Mouse (Mus musculus): Measurements from ENCODE around the gene Ctsc.

The Ctsc gene

DNA sequence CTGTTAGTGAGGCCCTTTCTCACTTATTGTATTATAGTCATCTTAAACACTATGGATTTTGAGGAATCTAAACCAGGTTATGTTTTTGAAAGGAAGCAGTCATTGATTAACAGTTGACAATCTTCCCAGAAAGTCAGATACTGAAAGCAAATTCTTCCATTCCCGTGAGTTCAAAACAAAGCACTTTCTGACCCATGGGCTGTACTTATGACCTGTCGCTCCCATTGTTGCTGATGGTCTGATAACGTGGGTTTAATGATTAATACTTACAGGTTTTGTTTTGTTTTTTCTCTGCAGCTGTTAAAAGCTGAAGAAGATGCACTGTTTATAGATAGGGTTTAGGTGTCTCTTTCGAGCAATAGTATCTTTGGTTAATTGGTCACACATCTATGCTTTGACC is 27.9 kb downstream of the Ctsc start:
- no peak for DNase-seq

DNA sequence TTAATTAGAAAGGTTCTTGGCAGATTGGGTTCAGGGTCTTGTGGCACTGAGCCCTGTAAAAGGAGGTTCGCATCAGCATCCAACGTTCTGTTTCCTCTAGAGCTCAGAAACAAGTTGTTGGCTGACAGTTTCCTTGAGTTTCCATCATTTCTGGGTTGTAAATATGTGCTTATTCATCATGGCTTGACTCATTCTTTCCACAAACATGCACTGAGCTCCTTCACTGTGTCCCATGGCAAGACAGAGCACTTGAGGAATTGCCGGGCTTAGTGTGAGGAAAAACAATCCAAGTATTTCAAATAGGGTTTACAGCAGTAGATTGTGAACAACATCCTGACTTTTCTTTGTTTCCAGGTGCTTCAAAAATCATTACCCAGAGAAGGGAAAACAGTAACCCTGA is 28.8 kb downstream of the Ctsc start:
- DNase-seq, result no peak

DNA sequence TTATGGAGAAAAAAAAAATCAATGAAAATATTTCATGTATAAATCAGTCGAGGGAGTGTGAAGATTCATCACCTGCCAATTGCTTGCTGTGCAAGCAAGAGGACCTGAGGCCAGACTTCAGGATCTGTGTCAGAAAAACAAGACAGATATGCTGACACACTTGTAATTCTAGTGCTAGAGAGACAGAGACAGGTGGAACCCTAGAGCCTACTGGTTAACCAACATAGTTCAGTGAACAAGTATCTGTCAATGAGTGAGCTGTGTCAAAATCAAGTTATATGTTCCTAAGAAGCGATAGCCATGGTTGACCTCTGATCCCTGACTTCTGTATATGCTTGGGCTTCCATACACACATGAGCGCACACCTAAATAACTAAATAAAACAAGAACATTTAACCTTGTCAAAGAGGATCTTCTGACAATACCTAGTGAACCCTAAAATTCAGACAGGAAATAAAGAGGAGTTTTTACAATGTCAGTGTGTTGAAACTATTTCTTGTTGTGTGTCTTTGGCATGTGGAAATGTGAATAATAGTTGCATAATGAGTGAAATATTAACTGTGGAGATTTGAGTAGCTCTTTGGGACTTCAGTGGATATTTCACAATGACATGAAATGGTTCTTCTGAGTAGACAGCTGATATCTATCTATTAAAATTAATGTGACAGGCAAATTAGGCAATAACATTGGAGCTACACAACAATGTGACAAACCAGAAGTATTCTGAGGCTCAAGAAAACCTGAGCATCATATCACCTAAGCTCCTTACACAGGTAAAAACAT is 32.7 kb downstream of the Ctsc start:
- no peak for DNase-seq

- DNase-seq, result no peak
Observed at GRCm38 (mm10) chr7:88316408-88316807, 38.5 kb downstream of the Ctsc start.

DNA sequence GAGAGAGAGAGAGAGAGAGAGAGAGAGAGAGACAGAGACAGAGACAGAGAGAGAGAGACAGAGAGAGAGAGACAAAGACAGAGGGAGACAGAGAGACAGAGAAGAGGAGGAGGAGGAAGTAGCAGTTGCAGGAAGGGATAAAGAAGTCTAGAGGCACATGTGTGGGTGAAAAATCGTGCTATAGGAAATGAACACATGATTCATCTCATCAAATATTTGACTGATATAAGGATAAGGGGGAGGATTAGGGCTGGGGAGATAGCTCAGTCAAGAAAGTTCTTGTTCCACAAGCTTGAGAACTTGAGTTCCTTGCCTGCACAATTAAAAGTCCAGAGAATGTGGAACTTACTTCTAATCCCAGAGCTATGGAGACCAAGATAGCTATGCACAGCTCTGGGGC is 40.6 kb downstream of the Ctsc start:
- no peak for DNase-seq

DNA sequence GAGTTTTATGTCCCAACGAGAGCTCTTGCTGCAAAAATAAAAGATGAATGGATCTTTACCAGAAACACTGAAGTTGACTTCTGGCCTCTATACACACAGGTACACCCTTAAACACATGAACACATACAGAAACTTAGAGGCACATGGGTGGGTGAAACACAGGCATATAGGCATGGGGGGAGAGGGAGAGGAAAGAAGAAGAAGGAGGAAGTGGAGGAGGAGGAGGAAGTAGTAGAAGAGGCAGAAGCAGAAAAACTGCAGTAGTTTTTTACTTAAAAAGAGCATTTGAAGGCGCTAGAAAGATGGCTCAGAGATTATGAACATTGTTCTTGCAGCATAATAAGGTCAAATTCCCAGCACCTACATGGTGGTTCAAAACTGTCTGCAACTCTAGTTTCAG is 41.0 kb downstream of the Ctsc start:
- DNase-seq, result no peak

GRCm38 (mm10) chr7:88319414-88320140 is 41.7 kb downstream of the Ctsc start:
- no peak for DNase-seq

DNA sequence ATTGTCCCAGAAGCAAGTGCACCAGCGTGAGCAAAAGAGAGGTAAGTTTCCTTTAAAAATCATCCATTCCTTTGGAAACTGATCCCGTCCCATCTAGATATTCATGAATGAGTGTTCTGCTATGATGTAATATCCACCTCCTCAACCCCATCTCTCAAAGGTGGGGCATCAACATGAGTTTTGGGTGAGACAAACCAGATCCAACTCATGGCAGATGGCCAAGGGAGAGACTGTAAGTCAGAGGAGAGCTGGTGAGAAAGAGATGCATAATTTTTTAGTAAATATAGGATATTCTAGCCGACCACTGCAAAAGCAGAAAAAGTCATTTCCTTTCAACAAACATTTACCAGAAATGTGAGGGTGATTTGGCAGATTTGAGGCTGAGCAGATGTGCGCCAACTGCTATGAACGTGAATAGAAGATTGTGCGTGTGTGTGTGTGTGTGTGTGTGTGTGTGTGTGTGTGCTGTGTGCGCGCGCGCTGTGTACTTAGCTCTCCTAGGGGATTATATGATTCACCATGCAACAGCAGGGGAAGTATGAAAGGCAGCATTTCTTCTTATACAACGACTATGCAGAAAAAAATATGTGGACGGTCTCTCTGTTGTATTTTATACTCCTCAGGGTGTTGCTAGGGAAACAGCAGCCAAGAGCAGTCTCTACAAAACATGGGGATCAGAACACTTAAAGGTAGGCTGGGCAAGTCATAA is 42.9 kb downstream of the Ctsc start:
- DNase-seq, result no peak

GRCm38 (mm10) chr7:88322431-88322830 is 44.5 kb downstream of the Ctsc start:
- no peak for DNase-seq

- no peak for DNase-seq
Observed at GRCm38 (mm10) chr7:88327495-88327894, 49.6 kb downstream of the Ctsc start.

DNA sequence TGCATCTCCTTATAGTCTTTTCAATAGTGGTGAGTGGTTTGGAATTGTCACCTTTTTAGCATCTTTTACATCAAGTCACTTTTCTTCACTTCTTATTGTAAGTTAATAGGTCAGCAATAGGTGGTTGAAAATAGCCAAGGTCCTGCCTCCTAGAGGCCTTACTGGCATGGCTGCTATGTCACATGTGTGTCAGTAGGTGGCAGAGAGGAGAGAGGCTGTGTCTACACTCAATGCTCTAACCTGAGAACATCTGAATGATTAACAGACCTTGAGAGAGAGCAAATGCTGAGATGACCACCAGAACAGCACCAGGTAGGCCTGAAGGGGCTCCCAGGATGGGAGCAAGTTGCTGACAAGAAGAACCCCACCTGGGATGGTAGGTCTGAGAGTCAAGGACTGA is 65.9 kb downstream of the Ctsc start:
- DNase-seq, result peak; percentile 9

DNA sequence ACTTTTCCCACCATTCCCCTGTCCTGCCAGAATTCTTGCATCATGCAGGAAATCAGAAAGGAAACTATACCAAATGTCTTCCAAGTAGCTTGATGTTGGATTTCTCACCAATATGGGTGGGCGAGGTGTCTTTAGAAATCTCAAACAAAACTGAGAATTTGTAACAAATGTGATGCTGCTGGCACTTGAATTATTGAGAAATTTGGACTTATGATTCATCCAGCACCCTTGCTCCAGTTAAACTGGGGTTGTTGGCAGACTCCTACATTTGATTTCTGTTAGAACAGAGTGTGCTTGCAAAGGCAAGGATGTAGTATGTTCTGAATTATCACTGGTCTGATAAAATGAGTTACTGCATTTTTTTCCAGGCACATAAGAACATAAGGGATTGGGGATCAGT is 68.2 kb downstream of the Ctsc start:
- no peak for DNase-seq

- peak; percentile 41 to 52 for DNase-seq
Observed at GRCm38 (mm10) chr7:88356871-88357776, 79.2 kb downstream of the Ctsc start.

DNA sequence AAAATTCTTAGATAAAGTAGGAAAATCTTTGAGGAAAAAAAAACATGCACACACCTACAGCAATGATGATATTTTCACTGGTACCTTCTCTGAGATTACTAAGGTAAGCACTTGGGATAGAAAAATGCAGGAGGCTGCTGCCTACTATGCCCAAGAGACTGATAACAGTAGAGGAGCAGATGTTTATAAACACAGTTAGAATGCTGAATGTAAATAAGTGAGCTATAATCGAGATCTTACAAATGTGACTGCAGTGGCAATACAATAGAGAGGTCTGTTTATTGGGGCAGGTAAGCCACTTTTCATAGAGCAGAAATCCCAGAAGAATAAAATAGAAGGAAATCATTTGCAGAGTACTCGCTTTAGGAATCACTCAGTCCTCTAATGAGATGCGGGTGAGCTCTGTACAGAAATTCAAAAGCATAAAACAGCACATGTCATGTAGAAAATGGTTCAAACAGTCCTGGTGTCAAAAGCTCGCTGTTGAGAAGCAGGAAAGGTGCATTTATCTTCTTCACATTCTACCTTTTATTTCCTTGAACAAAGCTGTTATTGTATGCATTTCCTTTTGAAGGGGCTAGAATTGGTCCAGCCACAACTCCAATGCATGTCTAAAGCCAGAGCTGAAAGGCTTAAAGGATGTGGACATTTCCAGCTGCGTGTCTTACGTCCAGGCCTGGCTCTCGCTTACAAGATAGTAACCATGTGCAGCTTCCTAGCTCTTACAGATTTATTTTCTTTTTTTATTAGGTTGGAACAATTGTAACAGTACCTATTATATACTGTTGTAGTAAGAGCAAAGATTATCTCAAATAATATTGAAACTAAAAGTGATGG is 80.4 kb downstream of the Ctsc start:
- no peak for DNase-seq

Data from kidney, postnatal 4 days (tissue).